Mouse (Mus musculus) intestine, embryonic 15.5 days (tissue): Measurements from ENCODE around the gene Nsd2. TPM values are rescaled to one million over a fixed set of nuclear protein-coding genes. Genes with fewer than 3 reads are reported as not detected.

ENCODE experiments used
- ATAC-seq: fragments of 200-750 bp; cut with Nextera tagmentation; 2 replicates; pipeline ENCODE4 v1.8.0; 2017; ENCODE audit warnings: moderate TSS enrichment, moderate library complexity
- H3K27ac ChIP-seq: fragments of 300-500 bp; sonication (generic); 2 replicates; pipeline ENCODE4 v1.5.1; 2015; ENCODE audit warnings: mild to moderate bottlenecking, inconsistent platforms
- H3K27me3 ChIP-seq: fragments of 300-500 bp; sonication (generic); replicated peaks from 2 replicates; pipeline ENCODE4 v1.6.1; 2015; ENCODE audit warnings: inconsistent platforms
- H3K36me3 ChIP-seq: fragments of 300-500 bp; sonication (generic); 2 replicates; pipeline ENCODE4 v1.6.1; 2015; ENCODE audit warnings: inconsistent platforms
- H3K4me1 ChIP-seq: fragments of 300-500 bp; sonication (generic); replicated peaks from 2 replicates; pipeline ENCODE4 v1.6.1; 2015; ENCODE audit warnings: inconsistent platforms
- H3K4me2 ChIP-seq: fragments of 300-500 bp; sonication (generic); replicated peaks from 2 replicates; pipeline ENCODE4 v1.6.1; 2015; ENCODE audit warnings: mild to moderate bottlenecking, inconsistent platforms
- H3K4me3 ChIP-seq: fragments of 300-500 bp; sonication (generic); replicated peaks from 2 replicates; pipeline ENCODE4 v1.5.1; 2015; ENCODE audit warnings: inconsistent platforms
- H3K9ac ChIP-seq: fragments of 300-500 bp; sonication (generic); 2 replicates; pipeline ENCODE4 v1.6.1; 2015; ENCODE audit warnings: inconsistent platforms
- H3K9me3 ChIP-seq: fragments of 300-500 bp; sonication (generic); 2 replicates; pipeline ENCODE4 v1.6.1; 2016; ENCODE audit warnings: inconsistent platforms
- WGBS: fragments of 180-500 bp; shearing (Covaris S2); methylation state at CpG from one replicate; pipeline ENCODE4 v1.1.7; 2015; 5-methylcytosine and 5-hydroxymethylcytosine counted together
- polyA plus RNA-seq: library from polyadenylated mRNA; unstranded; fragments of >200 nt; fragmentation: Nextera tagmentation; extraction: Ambion mirVana; gene quantifications from 2 replicates; pipeline ENCODE4 v1.2.1, GENCODE M21; 2015

The Nsd2 gene
- polyA plus RNA-seq, 1 experiment from 2014 or later, result 38.8 TPM

- H3K27me3 ChIP-seq, result no peaks in the 10 kb centered on the region
- H3K36me3 ChIP-seq, result no peaks in the 10 kb centered on the region
- no peaks in the 10 kb centered on the region for H3K9me3 ChIP-seq
- H3K27ac ChIP-seq, result peak overlapping the region; percentile 97
- H3K9ac ChIP-seq, result peak overlapping the region; percentile 100
- under 1% methylated on average over 99 of the region's 121 CpGs for WGBS
- H3K4me3 ChIP-seq, result peak overlapping the region; percentile 99
- ATAC-seq, result peak; percentile 57
- peak overlapping the region; percentile 60 for H3K4me2 ChIP-seq
- H3K4me1 ChIP-seq, result peaks cover 26% of the 10 kb centered on the region
Measured at GRCm38 (mm10) chr5:33820733-33821621, 452 bp downstream of the Nsd2 start.

GRCm38 (mm10) chr5:33821901-33822427 lies 1.4 kb downstream of the Nsd2 start:
- peak overlapping the region; percentile 99 for H3K4me3 ChIP-seq
- H3K4me2 ChIP-seq, result peak overlapping the region; percentile 60
- ATAC-seq, result no peak
- no peaks in the 10 kb centered on the region for H3K9me3 ChIP-seq
- 24% methylated on average over 2 of the region's 2 CpGs for WGBS
- peak overlapping the region; percentile 100; the same call in 1 of the 2 replicates for H3K9ac ChIP-seq
- H3K36me3 ChIP-seq, result no peaks in the 10 kb centered on the region
- H3K27ac ChIP-seq, result no peak overlapping the region
- peaks cover 26% of the 10 kb centered on the region for H3K4me1 ChIP-seq
- no peaks in the 10 kb centered on the region for H3K27me3 ChIP-seq

DNA sequence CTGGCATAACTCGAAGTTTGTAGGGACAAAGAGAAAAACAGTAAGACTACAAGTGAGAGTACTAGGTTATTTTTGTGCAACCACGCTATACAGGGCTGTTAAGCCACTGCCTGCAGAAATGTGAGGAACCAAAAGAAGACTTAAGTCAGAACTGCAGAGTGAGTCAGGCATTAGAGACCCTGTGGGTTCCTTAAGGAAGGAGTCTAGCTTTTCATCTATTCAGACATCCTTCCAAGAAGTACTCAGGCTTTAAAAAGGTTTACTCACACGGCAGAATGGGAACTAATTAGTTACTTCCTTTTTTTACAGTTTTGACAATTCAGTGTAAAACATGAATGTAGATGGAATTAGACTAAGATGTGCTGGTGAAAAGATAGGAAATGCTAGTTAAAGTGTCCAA lies 1.9 kb downstream of the Nsd2 start:
- no peak for ATAC-seq
- Histone ChIP-seq H3K4me3 (no peak overlapping the region), H3K36me3 (no peaks in the 10 kb centered on the region), H3K4me2 (peak overlapping the region; percentile 60; the same call in 1 of the 2 replicates), H3K27ac (no peak overlapping the region), H3K9ac (no peak overlapping the region), H3K9me3 (no peaks in the 10 kb centered on the region), H3K4me1 (peaks cover 26% of the 10 kb centered on the region), H3K27me3 (no peaks in the 10 kb centered on the region)
- 32% methylated on average over 3 of the region's 3 CpGs for WGBS

- no peak overlapping the region for H3K27ac ChIP-seq
- H3K27me3 ChIP-seq, result no peaks in the 10 kb centered on the region
Measured at GRCm38 (mm10) chr5:33826001-33826400, 5.5 kb downstream of the Nsd2 start.

GRCm38 (mm10) chr5:33828107-33828506 lies 7.6 kb downstream of the Nsd2 start:
- H3K27ac ChIP-seq, result no peak overlapping the region
- H3K27me3 ChIP-seq, result no peaks in the 10 kb centered on the region
- 86% methylated on average over 8 of the region's 8 CpGs for WGBS

More at GRCm38 (mm10) chr5:33826001-33826400, 5.5 kb downstream of the Nsd2 start:
- no peaks in the 10 kb centered on the region for H3K36me3 ChIP-seq
- no peak overlapping the region for H3K4me3 ChIP-seq
- no peak overlapping the region for H3K4me2 ChIP-seq
- no peak for ATAC-seq
- H3K9ac ChIP-seq, result no peak overlapping the region
- peaks cover 10% of the 10 kb centered on the region; the same call in 1 of the 2 replicates for H3K4me1 ChIP-seq
- H3K9me3 ChIP-seq, result no peaks in the 10 kb centered on the region

GRCm38 (mm10) chr5:33829958-33830357 lies 9.4 kb downstream of the Nsd2 start:
- no peak overlapping the region for H3K4me2 ChIP-seq
- no peak for ATAC-seq
- WGBS, result 89% methylated on average over 3 of the region's 3 CpGs
- no peaks in the 10 kb centered on the region for H3K4me1 ChIP-seq
- no peak overlapping the region for H3K27ac ChIP-seq
- no peak overlapping the region for H3K9ac ChIP-seq
- H3K4me3 ChIP-seq, result no peak overlapping the region
- no peaks in the 10 kb centered on the region for H3K36me3 ChIP-seq
- H3K9me3 ChIP-seq, result no peaks in the 10 kb centered on the region
- no peaks in the 10 kb centered on the region for H3K27me3 ChIP-seq

More at GRCm38 (mm10) chr5:33828107-33828506, 7.6 kb downstream of the Nsd2 start:
- ATAC-seq, result no peak
- no peaks in the 10 kb centered on the region for H3K36me3 ChIP-seq
- no peak overlapping the region for H3K4me2 ChIP-seq
- 0 out of 2 replicates have a peak, but pooled peaks cover 5% of the 10 kb centered on the region for H3K4me1 ChIP-seq
- H3K9ac ChIP-seq, result no peak overlapping the region
- no peaks in the 10 kb centered on the region for H3K9me3 ChIP-seq
- H3K4me3 ChIP-seq, result no peak overlapping the region

DNA sequence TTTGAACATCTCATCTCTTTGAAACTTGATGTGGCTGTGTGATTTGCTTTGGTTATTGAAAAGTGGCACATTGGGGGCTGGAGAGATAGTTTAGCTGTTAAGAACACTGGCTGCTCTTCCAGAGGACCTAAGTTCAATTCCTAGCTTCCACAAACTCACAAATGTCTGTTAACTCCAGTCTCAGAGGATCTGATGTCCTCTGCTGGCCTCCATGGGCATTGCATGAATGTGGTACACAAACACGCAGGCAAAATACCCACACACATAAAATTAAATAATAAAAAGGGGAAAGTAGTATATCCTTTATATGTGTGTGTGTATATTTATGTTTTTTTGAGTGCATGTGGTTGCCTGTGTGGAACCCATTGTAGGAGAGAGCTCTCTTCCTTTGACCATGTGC lies 10.3 kb downstream of the Nsd2 start:
- H3K27me3 ChIP-seq, result no peaks in the 10 kb centered on the region
- no peak overlapping the region for H3K4me2 ChIP-seq
- no peak overlapping the region for H3K9ac ChIP-seq
- WGBS, result 61% methylated on average over 1 of the region's 1 CpGs
- H3K36me3 ChIP-seq, result no peaks in the 10 kb centered on the region
- H3K4me1 ChIP-seq, result no peaks in the 10 kb centered on the region
- no peaks in the 10 kb centered on the region for H3K9me3 ChIP-seq
- no peak overlapping the region for H3K27ac ChIP-seq
- ATAC-seq, result no peak
- no peak overlapping the region for H3K4me3 ChIP-seq

- WGBS, result 70% methylated on average over 1 of the region's 1 CpGs
- Histone ChIP-seq H3K9ac (no peak overlapping the region), H3K9me3 (no peaks in the 10 kb centered on the region), H3K4me2 (no peak overlapping the region), H3K36me3 (peaks cover 4% of the 10 kb centered on the region; the same call in 1 of the 2 replicates), H3K27ac (no peak overlapping the region), H3K4me3 (no peak overlapping the region), H3K27me3 (no peaks in the 10 kb centered on the region), H3K4me1 (no peaks in the 10 kb centered on the region)
- no peak for ATAC-seq
Measured at GRCm38 (mm10) chr5:33841331-33841730, 20.8 kb downstream of the Nsd2 start.

DNA sequence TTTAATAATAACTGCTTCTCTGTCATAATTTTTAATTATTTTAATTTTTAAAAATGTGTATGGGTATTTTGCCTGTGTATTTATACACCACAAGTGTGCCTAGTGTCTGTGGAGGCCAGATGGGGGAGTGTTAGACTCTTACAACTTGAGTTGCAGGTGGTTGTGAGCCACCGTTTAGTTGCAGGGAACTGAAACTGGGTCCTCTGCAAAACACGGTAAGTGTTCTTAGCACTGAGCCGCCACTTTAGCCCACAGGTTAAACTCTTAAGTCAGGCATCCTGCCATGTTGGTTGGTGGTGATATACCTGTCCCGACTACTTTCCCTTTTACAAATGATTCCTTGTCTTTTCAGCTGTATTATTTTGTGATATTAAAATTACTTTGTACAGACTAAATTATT lies 22.0 kb downstream of the Nsd2 start:
- 86% methylated on average over 4 of the region's 4 CpGs for WGBS
- Histone ChIP-seq H3K9ac (no peak overlapping the region), H3K36me3 (peaks cover 4% of the 10 kb centered on the region; the same call in 1 of the 2 replicates)

DNA sequence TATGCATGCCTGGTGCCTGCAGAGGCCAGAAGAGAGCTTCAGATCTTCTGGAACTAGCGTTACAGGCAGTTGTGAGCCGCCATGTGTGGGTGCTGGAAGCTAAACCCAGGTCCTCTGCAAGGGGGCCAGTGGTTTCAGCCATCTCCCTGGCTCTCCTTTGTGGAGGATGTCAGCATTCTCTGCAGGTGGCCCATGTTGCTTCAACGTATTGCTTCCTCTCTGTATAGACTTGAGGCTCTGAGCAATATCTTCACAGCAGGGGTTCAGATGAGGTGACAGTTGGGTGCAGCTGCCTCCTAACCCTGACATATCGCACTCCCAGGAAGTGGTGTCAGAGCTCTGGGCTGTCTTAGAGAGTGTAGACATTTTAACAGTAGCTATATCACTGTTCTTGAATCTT lies 30.9 kb downstream of the Nsd2 start:
- Histone ChIP-seq H3K9ac (no peak overlapping the region), H3K4me2 (no peak overlapping the region), H3K36me3 (peaks cover 9% of the 10 kb centered on the region; the same call in 1 of the 2 replicates), H3K9me3 (no peaks in the 10 kb centered on the region), H3K4me3 (no peak overlapping the region), H3K27ac (no peak overlapping the region), H3K4me1 (no peaks in the 10 kb centered on the region), H3K27me3 (no peaks in the 10 kb centered on the region)
- no peak for ATAC-seq
- WGBS, result 94% methylated on average over 4 of the region's 4 CpGs

More for the DNA sequence above, 22.0 kb downstream of the Nsd2 start:
- no peaks in the 10 kb centered on the region for H3K4me1 ChIP-seq
- no peak overlapping the region for H3K4me2 ChIP-seq
- H3K9me3 ChIP-seq, result no peaks in the 10 kb centered on the region
- no peak for ATAC-seq
- no peaks in the 10 kb centered on the region for H3K27me3 ChIP-seq
- H3K4me3 ChIP-seq, result no peak overlapping the region
- no peak overlapping the region for H3K27ac ChIP-seq

- Histone ChIP-seq H3K4me1 (no peaks in the 10 kb centered on the region), H3K4me3 (no peak overlapping the region), H3K4me2 (no peak overlapping the region), H3K27ac (no peak overlapping the region), H3K9ac (no peak overlapping the region), H3K36me3 (peaks cover 12% of the 10 kb centered on the region; the same call in 1 of the 2 replicates), H3K9me3 (no peaks in the 10 kb centered on the region), H3K27me3 (no peaks in the 10 kb centered on the region)
- 97% methylated on average over 1 of the region's 1 CpGs for WGBS
- no peak for ATAC-seq
Measured at GRCm38 (mm10) chr5:33853086-33853485, 32.6 kb downstream of the Nsd2 start.

DNA sequence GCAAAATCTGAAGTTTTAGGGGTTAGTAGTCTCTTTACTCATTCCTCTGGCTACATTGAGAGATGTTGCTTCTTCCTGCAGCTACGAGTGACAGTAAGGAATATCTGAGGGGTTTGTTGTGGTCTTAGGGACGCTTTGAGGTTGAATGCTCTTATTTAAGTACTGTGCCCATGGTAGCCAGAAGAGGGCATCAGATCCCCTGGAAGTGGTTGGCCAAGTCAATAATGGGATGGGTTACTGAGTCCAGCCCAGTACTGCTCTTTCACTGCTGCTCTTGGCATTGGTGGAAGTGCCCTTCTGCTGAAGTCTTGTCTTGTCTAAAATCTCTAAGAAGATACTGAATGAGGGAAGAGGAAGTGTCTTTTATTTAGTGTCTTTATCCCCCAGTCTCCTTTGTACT lies 33.5 kb downstream of the Nsd2 start:
- no peak overlapping the region for H3K27ac ChIP-seq
- H3K4me2 ChIP-seq, result no peak overlapping the region
- no peak for ATAC-seq
- H3K27me3 ChIP-seq, result no peaks in the 10 kb centered on the region
- H3K9me3 ChIP-seq, result no peaks in the 10 kb centered on the region
- H3K4me3 ChIP-seq, result no peak overlapping the region
- peaks cover 18% of the 10 kb centered on the region; the same call in 1 of the 2 replicates for H3K36me3 ChIP-seq
- H3K9ac ChIP-seq, result no peak overlapping the region
- 87% methylated on average over 2 of the region's 2 CpGs for WGBS
- H3K4me1 ChIP-seq, result no peaks in the 10 kb centered on the region
